Mouse (Mus musculus) midbrain, embryonic 12.5 days (tissue): ENCODE measurements at regions not wholly inside any gene's neighbourhood (a gene's known extent, or its start where the extent isn't known, plus 50 kb on each side); places are given as distances from the start of the nearest gene placed in this dataset.

Source experiments
- ATAC-seq: fragments of 200-750 bp; cut with Nextera tagmentation; 2 replicates; pipeline ENCODE4 v1.8.0; 2017; ENCODE audit warnings: low read depth, moderate TSS enrichment, moderate library complexity; ENCODE audit not compliant: low FRiP score
- H3K27ac ChIP-seq: fragments of 300-500 bp; sonication (generic); replicated peaks from 2 replicates; pipeline ENCODE4 v1.5.1; 2016; ENCODE audit warnings: mild to moderate bottlenecking
- H3K27me3 ChIP-seq: fragments of 300-500 bp; sonication (generic); 2 replicates; pipeline ENCODE4 v1.6.1; 2016; ENCODE audit warnings: mild to moderate bottlenecking
- H3K36me3 ChIP-seq: fragments of 300-500 bp; sonication (generic); 2 replicates; pipeline ENCODE4 v1.6.1; 2016
- H3K4me1 ChIP-seq: fragments of 300-500 bp; sonication (generic); 2 replicates; pipeline ENCODE4 v1.6.1; 2016
- H3K4me2 ChIP-seq: fragments of 300-500 bp; sonication (generic); replicated peaks from 2 replicates; pipeline ENCODE4 v1.6.1; 2016; ENCODE audit warnings: mild to moderate bottlenecking, moderate library complexity
- H3K4me3 ChIP-seq: fragments of 300-500 bp; sonication (generic); 2 replicates; pipeline ENCODE4 v1.5.1; 2016; ENCODE audit warnings: mild to moderate bottlenecking
- H3K9ac ChIP-seq: fragments of 300-500 bp; sonication (generic); replicated peaks from 2 replicates; pipeline ENCODE4 v1.6.1; 2016; ENCODE audit warnings: mild to moderate bottlenecking, moderate library complexity
- H3K9me3 ChIP-seq: fragments of 300-500 bp; sonication (generic); 2 replicates; pipeline ENCODE4 v1.6.1; 2016; ENCODE audit warnings: mild to moderate bottlenecking
- WGBS: fragments of 180-500 bp; shearing (Covaris S2); methylation state at CpG from one replicate; pipeline ENCODE4 v1.1.7; 2016; 5-methylcytosine and 5-hydroxymethylcytosine counted together

GRCm38 (mm10) chr11:19392190-19392589 is 373.4 kb upstream of the Meis1 start:
- H3K9me3 ChIP-seq = no peaks in the 10 kb centered on the region
- WGBS = 71% methylated on average over 1 of the region's 1 CpGs
- H3K4me3 ChIP-seq = no peak overlapping the region
- no peak overlapping the region for H3K9ac ChIP-seq
- no peak for ATAC-seq
- no peak overlapping the region for H3K27ac ChIP-seq
- no peak overlapping the region for H3K4me2 ChIP-seq
- no peaks in the 10 kb centered on the region for H3K4me1 ChIP-seq
- no peaks in the 10 kb centered on the region for H3K27me3 ChIP-seq
- no peaks in the 10 kb centered on the region for H3K36me3 ChIP-seq

DNA sequence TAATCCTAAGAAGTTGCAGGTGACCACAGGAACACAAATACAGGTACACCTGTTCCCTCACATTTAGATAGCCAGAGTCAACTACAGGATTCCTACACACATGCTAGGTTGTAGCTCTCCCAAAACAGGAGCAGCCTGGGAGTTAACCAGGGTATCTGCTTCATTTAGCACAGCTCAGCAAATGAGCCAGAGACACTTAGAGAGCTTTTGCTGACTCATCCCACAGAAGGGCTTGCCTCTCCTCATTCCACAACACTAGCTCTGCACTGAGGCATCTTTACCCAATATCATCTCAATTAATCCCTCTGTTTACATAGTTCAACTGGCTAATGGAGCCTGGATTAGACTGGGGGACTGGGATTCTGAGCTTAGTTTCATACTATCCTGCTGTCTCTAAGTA is 375.6 kb upstream of the Meis1 start:
- H3K4me3 ChIP-seq = no peak overlapping the region
- no peak for ATAC-seq
- H3K9ac ChIP-seq = no peak overlapping the region
- no peaks in the 10 kb centered on the region for H3K27me3 ChIP-seq
- no peaks in the 10 kb centered on the region for H3K36me3 ChIP-seq
- no peak overlapping the region for H3K27ac ChIP-seq
- no peaks in the 10 kb centered on the region for H3K9me3 ChIP-seq
- no peaks in the 10 kb centered on the region for H3K4me1 ChIP-seq
- H3K4me2 ChIP-seq = no peak overlapping the region

DNA sequence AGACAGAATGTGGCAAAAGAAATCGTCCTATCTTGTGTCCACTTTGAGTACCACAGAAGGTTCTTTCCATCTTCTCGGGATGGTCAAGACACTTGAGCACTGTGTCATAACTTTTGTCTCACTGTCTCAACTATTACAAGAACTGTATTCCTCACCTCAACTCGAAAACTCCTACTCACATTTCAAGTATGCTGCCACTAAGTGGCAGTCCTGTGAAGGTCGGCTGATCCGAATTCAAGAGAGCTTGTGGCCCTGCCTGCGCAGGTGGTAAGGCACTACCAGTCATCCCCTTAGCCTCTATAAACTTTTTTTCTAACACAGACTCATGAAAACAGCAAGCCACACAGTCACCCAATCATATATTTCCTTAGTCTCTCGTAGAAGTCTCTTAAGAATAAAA is 381.6 kb upstream of the Meis1 start:
- H3K4me3 ChIP-seq = no peak overlapping the region
- no peaks in the 10 kb centered on the region for H3K27me3 ChIP-seq
- ATAC-seq = no peak
- H3K4me2 ChIP-seq = no peak overlapping the region
- no peaks in the 10 kb centered on the region for H3K9me3 ChIP-seq
- no peak overlapping the region for H3K27ac ChIP-seq
- H3K36me3 ChIP-seq = no peaks in the 10 kb centered on the region
- H3K9ac ChIP-seq = no peak overlapping the region
- WGBS = 89% methylated on average over 7 of the region's 7 CpGs
- H3K4me1 ChIP-seq = no peaks in the 10 kb centered on the region

DNA sequence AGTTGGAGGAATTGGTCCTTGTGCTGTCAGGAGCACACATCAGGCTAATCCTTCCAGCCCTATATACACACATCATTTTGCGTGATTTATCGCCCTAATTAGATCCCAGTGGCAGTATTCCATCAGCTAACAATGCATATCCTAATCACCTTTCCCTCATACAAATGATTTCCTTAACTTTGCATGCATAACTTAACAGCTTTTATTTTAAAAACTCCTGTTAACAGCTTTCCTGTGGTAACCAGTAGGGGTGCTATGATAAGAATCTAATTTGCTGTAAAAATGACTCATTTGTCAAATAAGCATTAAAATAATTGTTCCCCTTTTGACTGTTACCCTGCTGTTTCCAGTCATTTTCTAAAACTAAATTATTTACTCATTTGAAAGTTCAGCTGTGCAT is 401.4 kb upstream of the Meis1 start:
- Histone ChIP-seq H3K9ac (no peak overlapping the region), H3K36me3 (no peaks in the 10 kb centered on the region), H3K27me3 (no peaks in the 10 kb centered on the region), H3K4me2 (no peak overlapping the region), H3K4me1 (no peaks in the 10 kb centered on the region), H3K9me3 (no peaks in the 10 kb centered on the region), H3K4me3 (no peak overlapping the region), H3K27ac (no peak overlapping the region)
- no peak for ATAC-seq
- 78% methylated on average over 2 of the region's 2 CpGs for WGBS

GRCm38 (mm10) chr11:19423268-19423667 is 404.5 kb upstream of the Meis1 start:
- no peak for ATAC-seq
- Histone ChIP-seq H3K9ac (no peak overlapping the region), H3K4me1 (no peaks in the 10 kb centered on the region), H3K27ac (no peak overlapping the region), H3K36me3 (no peaks in the 10 kb centered on the region), H3K27me3 (no peaks in the 10 kb centered on the region), H3K9me3 (no peaks in the 10 kb centered on the region), H3K4me2 (no peak overlapping the region), H3K4me3 (no peak overlapping the region)

- H3K9me3 ChIP-seq = no peaks in the 10 kb centered on the region
- WGBS = 72% methylated on average over 20 of the region's 20 CpGs
- no peak overlapping the region for H3K27ac ChIP-seq
- no peaks in the 10 kb centered on the region for H3K27me3 ChIP-seq
- no peak overlapping the region for H3K4me3 ChIP-seq
- ATAC-seq = no peak
- no peak overlapping the region for H3K4me2 ChIP-seq
- H3K4me1 ChIP-seq = no peaks in the 10 kb centered on the region
- no peak overlapping the region for H3K9ac ChIP-seq
- H3K36me3 ChIP-seq = no peaks in the 10 kb centered on the region
Observed at GRCm38 (mm10) chr11:19423841-19424815, 405.3 kb upstream of the Meis1 start.

GRCm38 (mm10) chr11:19427559-19427958 is 408.8 kb upstream of the Meis1 start:
- no peak for ATAC-seq
- Histone ChIP-seq H3K4me3 (no peak overlapping the region), H3K9me3 (no peaks in the 10 kb centered on the region), H3K36me3 (no peaks in the 10 kb centered on the region), H3K4me1 (no peaks in the 10 kb centered on the region), H3K27ac (no peak overlapping the region), H3K27me3 (no peaks in the 10 kb centered on the region), H3K4me2 (no peak overlapping the region), H3K9ac (no peak overlapping the region)
- 93% methylated on average over 1 of the region's 1 CpGs for WGBS

DNA sequence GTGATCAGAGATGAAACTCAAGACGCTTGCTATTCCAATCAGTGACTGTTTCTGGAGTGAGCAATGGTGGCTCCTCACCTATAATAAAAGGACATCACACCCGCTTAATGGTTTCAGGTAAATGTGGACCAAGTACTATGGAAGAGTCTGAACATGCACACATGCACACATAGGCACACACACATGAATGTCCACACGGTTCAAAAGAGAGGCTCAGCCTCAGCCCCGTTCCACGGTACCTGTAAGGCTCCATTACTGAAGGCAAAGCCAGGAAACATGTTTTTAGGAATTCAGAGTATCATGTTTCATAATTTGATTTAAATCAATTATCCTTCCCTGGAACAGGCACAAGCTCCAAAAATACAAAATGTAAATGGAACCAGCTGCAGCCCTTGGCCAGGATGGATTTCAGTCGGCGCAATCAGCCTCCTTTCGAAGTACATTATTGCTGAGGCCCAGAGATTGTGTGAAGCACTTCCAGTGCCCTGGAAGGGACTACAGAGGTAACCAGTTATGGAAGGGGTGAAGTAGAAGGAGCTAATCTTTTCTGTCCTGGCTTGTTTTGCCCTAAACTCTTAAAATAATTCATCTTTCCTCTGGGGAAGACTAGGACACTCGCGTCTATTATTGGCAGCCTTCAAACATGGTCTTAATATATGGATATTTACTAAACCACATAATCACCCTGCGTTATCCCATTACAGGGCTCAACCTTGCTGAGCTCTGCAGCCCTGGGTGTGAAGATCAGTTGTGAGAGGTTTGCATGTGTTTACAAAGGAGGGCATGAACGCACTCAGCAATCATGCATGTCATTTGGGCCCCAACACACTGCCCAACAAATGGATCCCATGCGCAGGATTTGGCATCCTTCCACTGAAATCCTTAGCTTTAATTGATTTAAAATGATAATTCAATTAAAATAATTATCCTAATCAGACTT is 415.2 kb upstream of the Meis1 start:
- Histone ChIP-seq H3K36me3 (no peaks in the 10 kb centered on the region), H3K4me3 (no peak overlapping the region), H3K9me3 (no peaks in the 10 kb centered on the region), H3K9ac (no peak overlapping the region), H3K4me2 (no peak overlapping the region), H3K27me3 (no peaks in the 10 kb centered on the region), H3K27ac (no peak overlapping the region), H3K4me1 (no peaks in the 10 kb centered on the region)
- no peak for ATAC-seq
- WGBS = 83% methylated on average over 13 of the region's 13 CpGs

GRCm38 (mm10) chr11:19438385-19438784 is 419.6 kb upstream of the Meis1 start:
- no peak for ATAC-seq
- Histone ChIP-seq H3K9ac (no peak overlapping the region), H3K9me3 (no peaks in the 10 kb centered on the region), H3K27me3 (no peaks in the 10 kb centered on the region), H3K4me2 (no peak overlapping the region), H3K36me3 (no peaks in the 10 kb centered on the region), H3K4me3 (no peak overlapping the region), H3K4me1 (no peaks in the 10 kb centered on the region), H3K27ac (no peak overlapping the region)
- WGBS = 90% methylated on average over 5 of the region's 5 CpGs

DNA sequence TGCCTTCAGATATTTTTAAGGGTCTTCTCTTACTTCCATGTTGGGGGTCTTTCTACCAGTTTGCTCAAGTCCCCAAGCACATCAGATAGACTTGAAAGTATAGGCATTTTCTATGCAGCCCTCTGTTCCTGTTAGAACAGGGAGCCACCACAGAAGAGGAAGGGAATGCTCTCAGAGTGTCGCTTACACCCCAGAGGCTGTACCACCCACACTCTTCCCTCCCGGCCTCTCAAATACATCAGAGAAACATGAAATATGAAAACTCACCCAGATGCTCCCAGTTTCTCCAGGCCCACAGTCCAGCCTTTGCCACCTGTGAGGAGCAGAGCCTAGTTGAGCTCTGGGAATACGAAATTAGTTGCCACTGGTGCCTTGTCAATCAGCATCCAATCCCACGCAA is 423.2 kb upstream of the Meis1 start:
- ATAC-seq = no peak
- H3K4me2 ChIP-seq = no peak overlapping the region
- H3K27ac ChIP-seq = no peak overlapping the region
- WGBS = 78% methylated on average over 4 of the region's 4 CpGs
- H3K36me3 ChIP-seq = no peaks in the 10 kb centered on the region
- no peaks in the 10 kb centered on the region for H3K27me3 ChIP-seq
- no peaks in the 10 kb centered on the region for H3K9me3 ChIP-seq
- H3K4me1 ChIP-seq = no peaks in the 10 kb centered on the region
- no peak overlapping the region for H3K4me3 ChIP-seq
- no peak overlapping the region for H3K9ac ChIP-seq

DNA sequence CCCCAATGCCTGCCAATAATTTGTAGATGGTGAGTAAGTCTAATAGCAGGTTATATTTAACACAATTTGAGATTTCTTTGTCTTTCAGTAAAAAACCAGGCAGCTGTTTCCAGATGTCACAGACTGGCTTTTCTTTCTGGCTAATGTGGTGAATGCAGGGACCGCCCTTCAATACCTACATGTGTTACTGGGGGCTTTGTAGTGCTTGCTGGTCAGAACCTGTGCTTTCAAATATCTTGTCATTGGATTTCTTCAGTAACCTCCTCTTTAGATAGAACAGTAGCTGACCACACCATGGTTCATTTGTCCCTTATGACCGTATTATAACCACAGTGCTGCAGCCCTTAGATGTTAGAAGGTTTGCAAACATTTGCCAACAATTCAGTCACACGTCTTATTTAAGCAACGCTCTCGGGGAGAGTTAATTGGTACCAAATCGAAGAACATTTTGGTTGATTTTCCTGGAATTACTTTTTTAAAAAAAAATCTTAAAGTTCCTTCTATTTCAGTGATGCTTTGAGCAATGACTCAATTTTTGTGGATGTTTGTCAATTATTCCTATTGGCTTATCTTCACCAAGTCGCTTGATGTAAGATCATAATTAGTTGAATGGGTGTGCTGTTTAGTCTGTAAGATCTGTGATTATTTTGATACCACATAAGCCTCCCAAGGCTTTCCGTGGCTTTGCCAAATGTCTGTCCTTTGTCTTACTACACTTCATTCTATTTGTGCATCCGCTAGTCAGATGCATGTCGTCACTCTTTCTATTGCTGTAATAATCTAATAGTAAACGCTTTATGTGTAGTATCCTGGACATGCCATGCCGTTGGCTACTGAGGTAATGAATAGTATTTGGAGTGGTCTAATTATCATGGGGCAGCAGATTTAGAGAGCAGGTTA is 436.9 kb upstream of the Meis1 start:
- Histone ChIP-seq H3K4me3 (no peak overlapping the region), H3K9me3 (no peaks in the 10 kb centered on the region), H3K9ac (no peak overlapping the region), H3K27me3 (no peaks in the 10 kb centered on the region), H3K27ac (no peak overlapping the region), H3K4me1 (no peaks in the 10 kb centered on the region), H3K36me3 (no peaks in the 10 kb centered on the region), H3K4me2 (no peak overlapping the region)
- 88% methylated on average over 12 of the region's 12 CpGs for WGBS
- ATAC-seq = no peak
